Mouse (Mus musculus): Measurements from ENCODE around the gene Zfp799.

DNA sequence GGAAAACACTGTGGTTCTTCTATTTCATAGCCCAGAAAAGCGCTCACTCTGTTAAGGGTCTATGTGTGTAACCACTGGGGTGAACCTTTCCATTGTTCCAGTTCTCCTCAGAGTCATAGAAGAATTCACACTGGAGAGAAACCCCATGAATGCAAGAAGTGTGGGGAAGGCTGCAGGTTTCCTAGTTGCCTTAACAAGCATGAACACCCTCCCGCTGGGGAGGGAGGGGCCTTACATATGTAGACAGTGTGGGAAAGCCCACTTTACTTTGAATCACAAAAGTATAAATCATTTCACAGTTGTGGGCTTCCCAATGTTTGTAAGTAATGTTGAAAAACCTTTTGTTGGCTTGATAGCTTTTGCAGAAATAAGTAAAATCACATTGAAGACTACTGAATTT lies 11.3 kb upstream of the Zfp799 start:
- TF ChIP-seq POLR2A (IDR thresholded peaks at IDR 0.05; ENCODE audit: low read depth, low read length), result no peak
- TF ChIP-seq CTCF (IDR thresholded peaks at IDR 0.05; ENCODE audit: borderline replicate concordance, insufficient read depth, low read length), result no peak
